In genomic region chr11:12415329-12415728, GRCm38 (mm10) we compare ENCODE assay signal across 15 mouse cellular contexts. TPM values are rescaled to one million over a fixed set of nuclear protein-coding genes. Genes with fewer than 3 reads are reported as not detected.
A peak's percentile ranks its signal among the peaks of the same experiment; 100 is the strongest.
DNase-seq lines count a peak whose midpoint lies in the region; ATAC-seq and TF ChIP-seq lines count a peak whose summit lies in the region.
"Had no signal": no experiment of that assay in that cellular context is flagged by ENCODE, and none has a peak within 500 bp of the region (broad histone marks: within the 10 kb centered on the region; RNA-seq: fewer than 3 reads in every experiment).

No protein-coding gene starts in this region.

- WGBS in lung, embryonic 14.5 days, result 52% methylated on average over 3 of the region's 3 CpGs
- 31% methylated on average over 3 of the region's 3 CpGs for WGBS in forebrain, embryonic 11.5 days
- 29% methylated on average over 3 of the region's 3 CpGs for WGBS in midbrain, embryonic 10.5 days

- H3K9ac ChIP-seq in lung, embryonic 14.5 days, result no peak overlapping the region
- H3K9ac ChIP-seq in forebrain, embryonic 11.5 days (ENCODE audit: low read length), result no peak overlapping the region
- H3K9ac ChIP-seq: embryonic facial prominence, embryonic 12.5 days; limb, embryonic 13.5 days had no signal

- ATAC-seq in lung, embryonic 14.5 days (ENCODE audit: insufficient read depth), result no peak
- peak; percentile 95 for ATAC-seq in forebrain, embryonic 11.5 days (replicated peaks; ENCODE audit: low FRiP score)
- ATAC-seq: intestine, postnatal 0 days had no signal

- peaks cover 11% of the 10 kb centered on the region for H3K4me1 ChIP-seq in lung, embryonic 14.5 days (ENCODE audit: insufficient read depth)
- no peaks in the 10 kb centered on the region for H3K4me1 ChIP-seq in forebrain, embryonic 11.5 days (replicated peaks; ENCODE audit: control insufficient read depth, insufficient read depth, low read length)
- H3K4me1 ChIP-seq in midbrain, embryonic 10.5 days, result peaks cover 11% of the 10 kb centered on the region
- H3K4me1 ChIP-seq: embryonic facial prominence, embryonic 12.5 days; limb, embryonic 13.5 days had no signal

- peak; percentile 42 for DNase-seq in lung, embryonic 14.5 days
- DNase-seq in lung, adult 18-20 months, result no peak
- peak; percentile 83 for DNase-seq in forebrain, embryonic 11.5 days (ENCODE audit: low spot score)
- DNase-seq in midbrain, embryonic 10.5 days (ENCODE audit: low spot score), result peak; percentile 84
- peak; percentile 54 for DNase-seq in right cerebral cortex, postnatal 4 days
- DNase-seq in thymus, adult 18-20 months, result no peak
- no peak for DNase-seq in urinary bladder, adult 18-20 months (ENCODE audit: low spot score in 2 of 2)
- DNase-seq: adrenal gland, postnatal 25 days; heart, adult 11 months; lung, postnatal 4 days; thymus, postnatal 25 days had no signal

- no peaks in the 10 kb centered on the region for H3K36me3 ChIP-seq in lung, embryonic 14.5 days (ENCODE audit: insufficient read depth)
- no peaks in the 10 kb centered on the region for H3K36me3 ChIP-seq in forebrain, embryonic 11.5 days (ENCODE audit: control insufficient read depth, insufficient read depth, low read length)
- no peaks in the 10 kb centered on the region for H3K36me3 ChIP-seq in midbrain, embryonic 10.5 days
- H3K36me3 ChIP-seq: embryonic facial prominence, embryonic 12.5 days; G1E; limb, embryonic 13.5 days had no signal

- no peaks in the 10 kb centered on the region for H3K9me3 ChIP-seq in lung, embryonic 14.5 days (ENCODE audit: low read depth, low read length)
- no peaks in the 10 kb centered on the region for H3K9me3 ChIP-seq in forebrain, embryonic 11.5 days (ENCODE audit: control insufficient read depth, low read length)
- no peaks in the 10 kb centered on the region for H3K9me3 ChIP-seq in midbrain, embryonic 10.5 days (replicated peaks)
- H3K9me3 ChIP-seq: embryonic facial prominence, embryonic 12.5 days; G1E; limb, embryonic 13.5 days had no signal

- no peak for TF ChIP-seq CTCF in lung, embryonic 14.5 days (IDR thresholded peaks at IDR 0.05; ENCODE audit: low read depth)

- H3K4me3 ChIP-seq in lung, embryonic 14.5 days (ENCODE audit: low read depth, low read length), result no peak overlapping the region
- no peak overlapping the region for H3K4me3 ChIP-seq in forebrain, embryonic 11.5 days (ENCODE audit: low read depth, low read length)
- no peak overlapping the region for H3K4me3 ChIP-seq in midbrain, embryonic 10.5 days
- H3K4me3 ChIP-seq: embryonic facial prominence, embryonic 12.5 days; limb, embryonic 13.5 days had no signal

- no peaks in the 10 kb centered on the region for H3K27me3 ChIP-seq in lung, embryonic 14.5 days (ENCODE audit: insufficient read depth, low read length)
- no peaks in the 10 kb centered on the region for H3K27me3 ChIP-seq in forebrain, embryonic 11.5 days (ENCODE audit: control insufficient read depth, insufficient read depth, low read length)
- H3K27me3 ChIP-seq in midbrain, embryonic 10.5 days (ENCODE audit: low read depth, poor library complexity, severe bottlenecking), result no peaks in the 10 kb centered on the region
- H3K27me3 ChIP-seq: embryonic facial prominence, embryonic 12.5 days; limb, embryonic 13.5 days had no signal

- no peak overlapping the region for H3K27ac ChIP-seq in lung, embryonic 14.5 days (ENCODE audit: low read depth)
- H3K27ac ChIP-seq in forebrain, embryonic 11.5 days (ENCODE audit: low read depth, low read length), result no peak overlapping the region
- H3K27ac ChIP-seq in midbrain, embryonic 10.5 days (replicated peaks), result peak overlapping the region; percentile 74
- H3K27ac ChIP-seq: embryonic facial prominence, embryonic 12.5 days; limb, embryonic 13.5 days had no signal

- H3K4me2 ChIP-seq in lung, embryonic 14.5 days, result no peak overlapping the region
- H3K4me2 ChIP-seq in forebrain, embryonic 11.5 days (ENCODE audit: low read depth, low read length, severe bottlenecking), result no peak overlapping the region
- H3K4me2 ChIP-seq: embryonic facial prominence, embryonic 12.5 days; limb, embryonic 13.5 days had no signal

RNA-seq across cellular contexts. Expression of gene Cobl, which starts 49.4 kb away (rescaled TPM):
- 10.8 and 13.5 TPM in 2 replicates for polyA plus RNA-seq in lung, embryonic 14.5 days (2014; fragmentation: Nextera tagmentation; extraction: Ambion mirVana)
- 3.0 and 3.6 TPM in 2 replicates for polyA plus RNA-seq in forebrain, embryonic 11.5 days (2014; fragmentation: Nextera tagmentation; extraction: Ambion mirVana)
- polyA plus RNA-seq in midbrain, embryonic 10.5 days (2016; fragmentation: Nextera tagmentation; extraction: Ambion mirVana), result 1.9 and 2.4 TPM in 2 replicates
- polyA plus RNA-seq: G1E had no signal

Comparison
In these comparisons a context has a peak if more than half of its experiments do, and no peak if none do; other contexts are left out.
1. DNase-seq: peak in lung, embryonic 14.5 days (single experiment), forebrain, embryonic 11.5 days (single experiment), midbrain, embryonic 10.5 days (single experiment) and right cerebral cortex, postnatal 4 days (single experiment); none in lung, adult 18-20 months (0 of 2), thymus, adult 18-20 months (0 of 2) and urinary bladder, adult 18-20 months (0 of 2).